Mouse (Mus musculus) small intestine, adult 2 months (tissue): ENCODE data around the gene Cacna1b.

Experiments used
- CTCF ChIP-seq: fragments of 200-500 bp; IDR thresholded peaks from 2 replicates; pipeline ENCODE4 v1.5.1; 2012; ENCODE audit warnings: low read depth, mild to moderate bottlenecking, control low read depth, inconsistent platforms, low read length, moderate library complexity, mixed read lengths; ENCODE audit not compliant: insufficient replicate concordance, insufficient read length; ENCODE audit errors: extremely low read depth
- POLR2A ChIP-seq: fragments of 200-500 bp; IDR thresholded peaks from 2 replicates; pipeline ENCODE4 v1.6.1; 2012; ENCODE audit warnings: low read depth, mild to moderate bottlenecking, control low read depth, inconsistent platforms, low read length, moderate library complexity

DNA sequence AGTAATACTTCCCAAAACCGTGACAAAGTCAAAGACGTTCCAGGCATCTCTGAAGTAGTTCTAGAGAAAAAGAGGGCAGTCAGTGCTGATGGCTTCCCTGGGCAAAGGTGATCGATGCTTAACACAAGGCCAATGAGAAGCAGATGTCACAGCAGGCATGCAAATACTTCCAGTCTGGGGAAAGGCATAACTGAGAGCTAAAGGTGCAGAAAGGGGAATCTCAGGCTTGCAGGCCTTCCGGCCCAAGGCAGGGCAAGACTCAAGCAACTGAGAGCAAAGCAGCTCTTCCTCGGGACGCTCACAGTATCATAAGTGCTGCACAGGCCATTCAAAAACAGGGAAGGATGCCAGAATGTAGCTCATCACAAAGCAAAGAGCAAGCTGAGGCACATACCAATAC, 114.4 kb downstream of the Cacna1b start:
- TF ChIP-seq CTCF: no peak
- no peak for TF ChIP-seq POLR2A
